Mouse (Mus musculus) megakaryocyte, embryonic 14.5 days (primary cell): Measurements from ENCODE around the gene Actr3b. TPM values are rescaled to one million over a fixed set of nuclear protein-coding genes. Genes with fewer than 3 reads are reported as not detected.

Source experiments
- H3K27me3 ChIP-seq: replicated peaks from 2 replicates; pipeline ENCODE3; 2012; ENCODE audit warnings: inconsistent platforms
- H3K36me3 ChIP-seq: replicated peaks from 2 replicates; pipeline ENCODE3; 2012; ENCODE audit warnings: low read length, inconsistent platforms, mixed read lengths
- H3K4me1 ChIP-seq: 2 replicates; pipeline ENCODE4 v1.6.1; 2012; ENCODE audit warnings: inconsistent platforms
- H3K4me3 ChIP-seq: replicated peaks from 2 replicates; pipeline ENCODE3; 2012; ENCODE audit warnings: moderate library complexity, mild to moderate bottlenecking, inconsistent platforms
- H3K9me3 ChIP-seq: 2 replicates; pipeline ENCODE4 v1.6.1; 2012; ENCODE audit warnings: inconsistent platforms
- FLI1 ChIP-seq: IDR thresholded peaks from 2 replicates; pipeline ENCODE4 v1.6.1; 2012; ENCODE audit warnings: low read length, inconsistent platforms, mixed read lengths
- GATA1 ChIP-seq: IDR thresholded peaks from 3 replicates; pipeline ENCODE4 v1.6.1; 2012; ENCODE audit warnings: mixed read lengths, low read length, inconsistent platforms, borderline replicate concordance
- polyA plus RNA-seq: library from polyadenylated mRNA; stranded (reverse); fragments of >175 nt; gene quantifications from 2 replicates; pipeline ENCODE4 v1.2.3, GENCODE M21; 2012; ENCODE audit warnings: low replicate concordance; ENCODE audit not compliant: insufficient read depth

The Actr3b gene
- polyA plus RNA-seq, 1 experiment, result 1.4 TPM

DNA sequence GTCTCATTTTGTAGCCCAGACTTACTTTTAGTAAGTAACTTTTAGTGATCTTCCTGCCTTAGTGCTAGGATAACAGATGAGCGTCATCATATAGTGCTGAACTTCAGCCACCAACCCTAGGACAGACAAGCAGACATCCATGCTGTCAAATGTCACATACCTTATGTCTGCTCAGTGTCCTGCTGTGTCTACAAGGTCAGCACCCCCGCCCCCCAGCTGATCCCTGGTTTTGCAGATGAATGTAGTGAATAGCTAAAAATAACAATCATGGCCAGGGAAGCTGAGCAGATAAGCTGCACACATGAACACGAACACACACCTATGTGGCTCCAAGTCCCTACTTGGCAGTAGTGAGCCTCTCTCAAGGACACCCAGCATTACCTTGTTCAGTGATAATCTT, 11.2 kb upstream of the Actr3b start:
- peaks cover 42% of the 10 kb centered on the region for H3K4me1 ChIP-seq
- no peaks in the 10 kb centered on the region for H3K9me3 ChIP-seq
- H3K27me3 ChIP-seq, result peaks cover 14% of the 10 kb centered on the region
- H3K36me3 ChIP-seq, result no peaks in the 10 kb centered on the region
- no peak overlapping the region for H3K4me3 ChIP-seq
- no peak for TF ChIP-seq FLI1
- no peak for TF ChIP-seq GATA1

DNA sequence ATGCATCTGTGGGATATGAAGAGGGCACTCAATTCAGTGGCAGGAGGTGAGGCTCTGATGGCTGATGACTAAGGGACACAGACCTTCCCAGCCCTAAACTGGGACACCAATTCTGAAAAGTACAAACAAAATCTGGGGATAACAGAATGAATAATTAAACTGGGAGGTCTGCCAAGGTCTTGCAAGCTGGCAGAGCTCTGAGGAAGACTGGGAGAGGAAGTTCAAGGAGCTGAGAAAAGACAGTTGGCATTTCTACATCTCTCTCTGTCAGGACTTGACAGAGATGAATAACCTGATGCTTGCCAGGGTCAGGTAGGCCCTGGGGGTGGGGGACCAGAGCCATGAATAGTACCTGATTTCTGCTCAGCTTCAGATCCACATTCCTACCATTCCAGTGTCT, 8.2 kb upstream of the Actr3b start:
- no peaks in the 10 kb centered on the region for H3K36me3 ChIP-seq
- TF ChIP-seq FLI1, result no peak
- no peak for TF ChIP-seq GATA1
- H3K4me3 ChIP-seq, result no peak overlapping the region
- H3K9me3 ChIP-seq, result no peaks in the 10 kb centered on the region
- peaks cover 19% of the 10 kb centered on the region for H3K27me3 ChIP-seq
- H3K4me1 ChIP-seq, result peaks cover 40% of the 10 kb centered on the region

DNA sequence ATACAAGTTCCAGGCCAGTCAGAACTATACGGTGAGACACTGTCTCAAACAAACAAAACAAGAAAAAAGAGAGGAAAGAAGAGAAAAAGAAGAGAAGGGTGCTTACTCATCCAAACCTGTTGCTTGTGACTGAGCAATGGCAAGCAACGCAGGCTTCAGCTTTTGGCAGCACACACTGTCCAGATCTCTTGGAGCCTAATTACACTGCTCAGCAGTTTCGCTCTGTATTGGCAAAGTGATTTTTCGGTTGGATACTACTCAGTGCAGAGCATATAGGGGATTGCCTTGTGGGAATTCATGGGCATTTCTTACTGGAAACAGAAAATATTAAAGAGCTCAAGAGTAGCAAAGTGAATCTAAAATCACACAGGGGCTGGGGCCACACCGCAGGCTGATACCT, 6.9 kb upstream of the Actr3b start:
- TF ChIP-seq FLI1 (no peak), GATA1 (no peak)
- Histone ChIP-seq H3K36me3 (no peaks in the 10 kb centered on the region), H3K27me3 (peaks cover 23% of the 10 kb centered on the region), H3K4me1 (peaks cover 31% of the 10 kb centered on the region), H3K4me3 (no peak overlapping the region), H3K9me3 (no peaks in the 10 kb centered on the region)

DNA sequence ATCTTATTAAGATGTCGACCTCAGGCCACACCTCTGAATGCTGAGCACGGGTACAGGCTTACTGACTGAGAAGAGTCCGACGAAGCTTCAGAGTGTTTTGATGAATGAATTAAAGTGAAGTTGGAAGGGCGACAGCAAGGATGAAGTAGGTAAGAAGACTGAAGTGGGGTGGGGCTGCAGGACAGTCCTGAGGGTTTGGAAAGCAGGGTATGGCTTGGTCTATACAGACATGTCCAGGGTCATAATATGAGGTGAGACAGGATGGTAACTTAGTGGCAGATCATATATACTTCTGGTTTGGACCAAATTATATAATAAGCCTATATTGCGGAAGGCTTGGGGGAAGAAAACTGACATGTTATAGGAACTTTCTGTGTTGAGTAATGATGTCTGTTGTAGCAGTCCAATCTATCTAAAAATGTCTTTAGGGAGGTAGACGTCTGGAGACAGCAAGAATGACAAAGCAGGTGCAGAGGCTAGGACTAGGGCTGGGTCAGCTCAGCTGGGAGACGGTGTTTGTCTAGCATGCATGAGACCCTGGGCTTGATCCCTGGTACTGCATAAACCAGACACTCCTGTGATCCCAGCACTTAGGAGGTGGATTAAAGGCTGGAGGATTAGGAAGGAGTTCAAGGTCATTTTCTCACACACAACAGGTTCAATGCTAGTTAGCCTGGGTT, 6.1 kb upstream of the Actr3b start:
- Histone ChIP-seq H3K9me3 (no peaks in the 10 kb centered on the region), H3K27me3 (peaks cover 21% of the 10 kb centered on the region), H3K4me1 (peaks cover 28% of the 10 kb centered on the region), H3K4me3 (no peak overlapping the region), H3K36me3 (no peaks in the 10 kb centered on the region)
- TF ChIP-seq FLI1, result no peak
- no peak for TF ChIP-seq GATA1

DNA sequence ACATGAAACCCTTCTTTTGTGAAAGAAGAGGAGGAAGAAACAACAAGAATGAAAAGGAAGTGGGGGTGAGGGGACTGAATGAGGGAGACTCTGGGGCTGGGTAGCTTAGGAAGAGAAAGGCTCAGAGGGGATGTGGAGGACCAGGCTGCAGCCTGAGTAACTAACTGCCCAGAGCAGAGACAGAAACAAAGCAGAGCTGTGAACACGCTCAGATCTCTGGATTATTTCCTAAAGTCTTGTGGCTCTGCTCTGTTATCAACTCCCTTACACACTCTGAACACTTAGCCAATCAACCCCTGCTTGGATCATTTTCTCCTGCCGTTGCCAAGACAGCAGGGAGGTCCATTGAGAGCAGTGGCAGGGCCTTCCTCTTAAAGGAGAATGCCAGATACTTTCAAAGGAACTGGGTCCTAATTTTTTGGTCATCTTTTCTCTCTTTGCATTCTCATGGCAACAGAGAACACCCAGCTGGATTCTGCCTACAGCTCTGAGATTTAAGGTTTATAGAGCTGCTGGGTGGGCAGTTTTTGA, 5.5 kb upstream of the Actr3b start:
- Histone ChIP-seq H3K36me3 (no peaks in the 10 kb centered on the region), H3K4me1 (peaks cover 25% of the 10 kb centered on the region), H3K9me3 (no peaks in the 10 kb centered on the region), H3K27me3 (peaks cover 20% of the 10 kb centered on the region), H3K4me3 (no peak overlapping the region)
- no peak for TF ChIP-seq GATA1
- TF ChIP-seq FLI1, result no peak

DNA sequence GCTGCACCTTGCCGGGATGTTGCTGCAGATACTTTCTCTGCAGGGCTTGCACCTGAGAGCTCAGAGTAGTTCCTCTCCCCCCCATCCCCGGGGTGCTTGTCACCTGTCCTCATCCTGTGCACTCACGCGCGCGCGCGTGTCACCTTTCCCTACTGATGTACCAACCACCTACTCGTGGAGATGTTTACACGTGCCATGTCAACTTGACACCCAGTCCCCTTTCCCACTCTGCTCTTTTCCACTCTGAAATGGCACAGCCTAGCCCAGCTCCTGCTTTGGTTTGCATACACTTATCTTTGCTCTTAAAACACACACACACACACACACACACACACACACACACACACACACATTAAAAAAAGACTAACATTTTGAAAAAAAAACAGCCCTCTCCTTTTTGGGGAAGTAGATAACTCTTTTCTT, 624 bp downstream of the Actr3b start:
- Histone ChIP-seq H3K4me3 (peak overlapping the region; percentile 97), H3K9me3 (no peaks in the 10 kb centered on the region)

DNA sequence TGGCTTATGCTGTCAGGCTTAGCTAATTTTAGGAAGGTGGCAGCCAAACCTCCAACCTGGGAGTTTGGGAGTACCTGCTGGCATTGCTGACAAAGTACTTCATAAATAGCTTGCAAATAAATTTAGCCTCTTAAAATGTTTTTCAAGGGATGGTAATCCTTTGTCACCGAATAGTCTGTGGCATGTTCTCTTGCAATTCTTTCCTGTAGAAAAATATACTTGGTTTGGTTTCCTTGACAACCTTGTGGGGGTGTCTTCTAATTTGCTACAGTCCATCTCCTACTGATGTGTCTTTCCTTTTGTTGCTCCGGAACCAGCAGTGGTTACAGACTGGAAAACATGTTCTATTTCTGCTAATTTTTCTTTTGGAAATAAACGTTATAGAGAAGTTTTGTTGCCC, 1.1 kb downstream of the Actr3b start:
- TF ChIP-seq FLI1 (no peak), GATA1 (no peak)
- H3K4me3 ChIP-seq, result no peak overlapping the region
- peaks cover 18% of the 10 kb centered on the region for H3K27me3 ChIP-seq
- peaks cover 31% of the 10 kb centered on the region for H3K4me1 ChIP-seq
- H3K9me3 ChIP-seq, result no peaks in the 10 kb centered on the region
- no peaks in the 10 kb centered on the region for H3K36me3 ChIP-seq

More for the DNA sequence above, 624 bp downstream of the Actr3b start:
- Histone ChIP-seq H3K36me3 (no peaks in the 10 kb centered on the region), H3K4me1 (peaks cover 31% of the 10 kb centered on the region), H3K27me3 (peaks cover 18% of the 10 kb centered on the region)
- TF ChIP-seq GATA1, result no peak
- TF ChIP-seq FLI1, result no peak

DNA sequence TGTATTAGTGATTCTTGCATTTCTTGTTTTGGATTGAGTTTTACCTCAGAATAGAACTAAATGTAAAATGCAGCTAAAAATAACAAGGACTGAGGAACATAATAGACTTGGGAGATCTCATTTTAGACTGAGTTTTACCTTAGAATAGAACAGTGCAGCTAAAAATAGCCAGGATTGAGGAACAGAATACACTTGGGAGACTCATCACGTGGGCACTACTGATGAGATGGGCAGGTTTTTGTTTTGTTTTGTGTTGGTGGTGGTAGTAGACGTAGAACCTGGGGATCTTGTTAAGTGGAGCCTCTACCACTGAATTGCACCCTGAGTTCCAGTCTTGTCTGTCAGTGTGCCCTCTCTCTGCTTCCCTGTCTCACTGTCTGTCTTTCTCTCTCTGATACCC, 2.1 kb downstream of the Actr3b start:
- Histone ChIP-seq H3K9me3 (no peaks in the 10 kb centered on the region), H3K27me3 (peaks cover 18% of the 10 kb centered on the region), H3K36me3 (no peaks in the 10 kb centered on the region), H3K4me1 (peaks cover 31% of the 10 kb centered on the region), H3K4me3 (no peak overlapping the region)
- no peak for TF ChIP-seq GATA1
- no peak for TF ChIP-seq FLI1

DNA sequence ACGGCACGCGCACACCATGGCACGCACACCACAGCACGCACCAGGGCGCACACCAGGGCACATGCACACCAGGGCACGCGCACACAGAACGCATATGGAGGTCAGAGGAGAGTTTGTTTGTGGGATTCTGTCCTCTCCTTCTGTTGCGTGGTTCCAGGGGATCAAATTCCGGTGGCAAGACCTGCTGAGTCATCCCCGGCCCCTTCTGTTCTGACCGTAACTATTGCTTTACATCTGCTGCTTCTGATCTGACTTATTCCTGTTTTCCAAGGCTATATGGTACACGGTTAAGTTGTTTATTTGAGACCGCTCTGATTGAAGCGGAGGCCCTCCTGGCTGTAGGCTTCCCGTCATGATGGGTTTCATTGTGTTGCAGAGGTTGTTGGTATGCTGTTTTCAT, 9.2 kb downstream of the Actr3b start:
- TF ChIP-seq FLI1 (no peak), GATA1 (no peak)
- H3K27me3 ChIP-seq, result peaks cover 2% of the 10 kb centered on the region
- peaks cover 3% of the 10 kb centered on the region for H3K36me3 ChIP-seq
- peaks cover 8% of the 10 kb centered on the region for H3K9me3 ChIP-seq
- peaks cover 4% of the 10 kb centered on the region; the same call in 1 of the 2 replicates for H3K4me1 ChIP-seq
- peak overlapping the region; percentile 87 for H3K4me3 ChIP-seq

DNA sequence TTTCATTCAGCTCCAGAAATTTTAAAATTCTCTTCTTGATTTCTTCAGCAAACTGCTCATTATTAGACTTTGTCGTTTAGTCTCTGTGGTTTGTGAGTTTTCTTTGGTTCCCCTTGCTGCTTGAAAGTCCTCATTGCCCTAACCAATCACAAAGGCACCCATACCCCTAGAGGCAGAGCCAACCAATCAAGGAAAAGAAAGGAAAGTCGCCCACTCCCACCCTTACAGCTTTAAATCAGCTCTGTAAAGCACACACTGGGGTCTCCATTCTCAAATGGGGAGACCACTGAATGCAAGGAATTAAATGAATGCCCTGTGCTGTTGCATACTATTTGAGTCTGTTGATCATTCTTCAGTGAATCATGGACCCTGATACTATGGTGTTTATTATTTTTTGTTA, 9.6 kb downstream of the Actr3b start:
- Histone ChIP-seq H3K27me3 (no peaks in the 10 kb centered on the region), H3K4me1 (peaks cover 4% of the 10 kb centered on the region; the same call in 1 of the 2 replicates), H3K4me3 (no peak overlapping the region), H3K9me3 (peaks cover 8% of the 10 kb centered on the region), H3K36me3 (peaks cover 3% of the 10 kb centered on the region)
- TF ChIP-seq FLI1 (no peak), GATA1 (no peak)

DNA sequence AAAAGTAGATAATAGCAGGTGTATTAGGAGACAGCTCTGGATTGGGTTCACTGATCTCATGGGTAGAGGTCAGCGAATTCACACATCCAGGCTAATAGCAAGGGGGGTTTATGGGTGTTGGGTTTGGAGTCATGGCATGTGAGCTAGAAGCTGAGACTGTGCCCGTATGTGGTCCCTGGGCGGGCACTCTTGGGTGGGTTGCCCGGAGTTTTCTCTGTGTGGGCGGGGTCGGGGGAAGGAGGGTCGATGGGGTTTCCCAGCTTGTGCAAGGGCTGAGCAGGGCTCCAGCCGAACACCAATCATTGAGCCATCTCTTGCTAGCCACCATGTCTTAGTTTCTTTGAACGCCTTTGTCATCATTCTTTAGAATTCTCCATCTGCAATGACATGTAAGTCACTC, 12.7 kb downstream of the Actr3b start:
- peaks cover 4% of the 10 kb centered on the region; the same call in 1 of the 2 replicates for H3K4me1 ChIP-seq
- TF ChIP-seq FLI1 (no peak), GATA1 (no peak)
- no peaks in the 10 kb centered on the region for H3K27me3 ChIP-seq
- H3K9me3 ChIP-seq, result peaks cover 8% of the 10 kb centered on the region
- peaks cover 5% of the 10 kb centered on the region for H3K36me3 ChIP-seq
- H3K4me3 ChIP-seq, result no peak overlapping the region
